Mouse (Mus musculus) ES-E14 (cell line): Measurements from ENCODE around the gene Cxcr2. TPM values are rescaled to one million over a fixed set of nuclear protein-coding genes. Genes with fewer than 3 reads are reported as not detected.

Experiments used
- DNase-seq: peaks from one replicate; pipeline ENCODE4 v3.0.0-alpha.2; 2013; ENCODE audit warnings: low read depth, low spot score
- H3K27ac ChIP-seq: 2 replicates; pipeline ENCODE4 v1.5.1; 2012; ENCODE audit warnings: low read depth, mild to moderate bottlenecking, low read length, moderate library complexity, mixed read lengths; ENCODE audit not compliant: poor library complexity, insufficient read depth, severe bottlenecking
- H3K36me3 ChIP-seq: 2 replicates; pipeline ENCODE4 v1.6.1; 2012; ENCODE audit warnings: mild to moderate bottlenecking, low read length, moderate library complexity, mixed read lengths; ENCODE audit not compliant: control insufficient read depth, poor library complexity, insufficient read depth, severe bottlenecking
- H3K4me1 ChIP-seq, 2 experiments: fragments of 150-350 bp in 1 of 2; sonication (generic) in 1 of 2; 2 replicates each; pipeline ENCODE4 v1.6.1; 2012; ENCODE audit warnings: low read length in 2 of 2, mild to moderate bottlenecking in 1 of 2, mixed read lengths in 1 of 2; ENCODE audit not compliant: control insufficient read depth in 2 of 2, insufficient read depth in 2 of 2, poor library complexity in 1 of 2
- H3K4me3 ChIP-seq, 2 experiments: fragments of 150-350 bp in 1 of 2; sonication (generic) in 1 of 2; 2 replicates each; pipeline ENCODE4 v1.5.1; 2012; ENCODE audit warnings: low read length in 2 of 2, low read depth in 1 of 2, mild to moderate bottlenecking in 1 of 2, mixed read lengths in 1 of 2; ENCODE audit not compliant: insufficient read depth in 1 of 2, poor library complexity in 1 of 2, severe bottlenecking in 1 of 2
- H3K9ac ChIP-seq: 2 replicates; pipeline ENCODE4 v1.6.1; 2012; ENCODE audit warnings: low read depth, mild to moderate bottlenecking, low read length, mixed read lengths; ENCODE audit not compliant: poor library complexity, insufficient read depth, severe bottlenecking
- H3K9me3 ChIP-seq: fragments of 150-350 bp; sonication (generic); 2 replicates; pipeline ENCODE4 v1.6.1; 2012; ENCODE audit warnings: low read depth, mild to moderate bottlenecking, low read length; ENCODE audit not compliant: control insufficient read depth, insufficient read depth
- CHD2 ChIP-seq: IDR thresholded peaks from 2 replicates; pipeline ENCODE4 v1.6.1; 2014; ENCODE audit warnings: mild to moderate bottlenecking, low read depth, low read length, inconsistent platforms
- HCFC1 ChIP-seq: IDR thresholded peaks from 2 replicates; pipeline ENCODE4 v1.6.1; 2012; ENCODE audit warnings: low read length, inconsistent platforms, borderline replicate concordance; ENCODE audit not compliant: insufficient read depth
- MAFK ChIP-seq: IDR thresholded peaks from 2 replicates; pipeline ENCODE4 v1.6.1; 2014; ENCODE audit warnings: mild to moderate bottlenecking, low read depth, low read length, inconsistent platforms; ENCODE audit not compliant: insufficient read depth
- ZC3H11A ChIP-seq: IDR thresholded peaks from 2 replicates; pipeline ENCODE4 v1.6.1; 2012; ENCODE audit warnings: low read depth, mild to moderate bottlenecking, inconsistent platforms, low read length, borderline replicate concordance
- ZNF384 ChIP-seq: IDR thresholded peaks from 2 replicates; pipeline ENCODE4 v1.6.1; 2012; ENCODE audit warnings: low read depth, low read length, inconsistent platforms
- in situ Hi-C, 2 experiments: fragments of 600-800 bp; cut with MboI; formaldehyde crosslinking; loops; one replicate each; pipeline ENCODE4 v1.15.1; 2025; ENCODE audit warnings: low sequenced_read_pairs in 2 of 2, inconsistent platforms in 1 of 2; ENCODE audit not compliant: unreplicated experiment in 2 of 2
- total RNA-seq: library from RNA; depleted of rRNA; stranded (reverse); fragments of 300-350 nt; gene quantifications from 2 replicates; pipeline ENCODE4 v1.2.3, GENCODE M21; 2012

Cxcr2 gene
- total RNA-seq, 1 experiment = 0.22 TPM

DNA sequence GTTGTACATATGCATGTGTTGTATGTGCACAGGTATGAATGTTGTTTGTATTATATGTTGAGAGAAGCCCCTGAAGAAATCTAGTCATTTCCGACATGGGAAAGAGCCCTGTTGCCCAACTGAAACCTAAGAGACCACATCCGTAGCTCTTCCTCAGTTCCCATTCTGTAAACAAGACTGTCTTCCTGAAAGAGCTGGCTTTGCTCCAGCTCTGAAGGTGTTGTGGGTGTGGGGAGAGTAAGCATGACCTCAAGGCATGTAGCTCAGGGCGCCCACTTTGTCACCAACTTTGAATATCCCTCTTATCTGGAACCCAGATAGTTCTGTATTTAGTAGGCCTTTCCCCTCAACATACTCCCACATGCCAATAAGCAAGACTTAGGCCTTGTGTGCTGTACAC, 24.8 kb downstream of the Cxcr2 start:
- H3K4me3 ChIP-seq = no peak overlapping the region
- no peak for DNase-seq
- H3K9me3 ChIP-seq = no peaks in the 10 kb centered on the region
- TF ChIP-seq CHD2 = no peak
- no peak for TF ChIP-seq ZC3H11A
- TF ChIP-seq HCFC1 = no peak
- TF ChIP-seq ZNF384 = no peak
- TF ChIP-seq MAFK = no peak
- H3K9ac ChIP-seq = no peak overlapping the region
- in situ Hi-C loops = no loop called here
- peaks cover 0 to 9% of the 10 kb centered on the region in 2 experiments; a peak in 2 of 4 replicates for H3K4me1 ChIP-seq
- no peak overlapping the region for H3K27ac ChIP-seq
- H3K36me3 ChIP-seq = no peaks in the 10 kb centered on the region

- H3K4me3 ChIP-seq = no peak overlapping the region
- TF ChIP-seq CHD2 = no peak
- TF ChIP-seq HCFC1 = no peak
- no peak for TF ChIP-seq MAFK
- no peak for TF ChIP-seq ZC3H11A
- no peak for TF ChIP-seq ZNF384
- peaks cover 0 to 9% of the 10 kb centered on the region in 2 experiments; a peak in 2 of 4 replicates for H3K4me1 ChIP-seq
- DNase-seq = peak; percentile 19
- no peaks in the 10 kb centered on the region for H3K9me3 ChIP-seq
- in situ Hi-C loops = no loop called here
- H3K27ac ChIP-seq = no peak overlapping the region
- no peak overlapping the region for H3K9ac ChIP-seq
- H3K36me3 ChIP-seq = no peaks in the 10 kb centered on the region
These were observed 26.0 kb downstream of the Cxcr2 start for GRCm38 (mm10) chr1:74179624-74180408.

GRCm38 (mm10) chr1:74181462-74181861, 27.7 kb downstream of the Cxcr2 start:
- Histone ChIP-seq H3K4me1 (peaks cover 0 to 9% of the 10 kb centered on the region in 2 experiments; a peak in 2 of 4 replicates), H3K36me3 (no peaks in the 10 kb centered on the region), H3K9ac (no peak overlapping the region), H3K27ac (no peak overlapping the region), H3K4me3 (no peak overlapping the region), H3K9me3 (no peaks in the 10 kb centered on the region)
- TF ChIP-seq ZC3H11A = no peak
- no peak for TF ChIP-seq ZNF384
- no peak for TF ChIP-seq MAFK
- no peak for TF ChIP-seq CHD2
- TF ChIP-seq HCFC1 = no peak
- DNase-seq = no peak
- in situ Hi-C loops = no loop called here

DNA sequence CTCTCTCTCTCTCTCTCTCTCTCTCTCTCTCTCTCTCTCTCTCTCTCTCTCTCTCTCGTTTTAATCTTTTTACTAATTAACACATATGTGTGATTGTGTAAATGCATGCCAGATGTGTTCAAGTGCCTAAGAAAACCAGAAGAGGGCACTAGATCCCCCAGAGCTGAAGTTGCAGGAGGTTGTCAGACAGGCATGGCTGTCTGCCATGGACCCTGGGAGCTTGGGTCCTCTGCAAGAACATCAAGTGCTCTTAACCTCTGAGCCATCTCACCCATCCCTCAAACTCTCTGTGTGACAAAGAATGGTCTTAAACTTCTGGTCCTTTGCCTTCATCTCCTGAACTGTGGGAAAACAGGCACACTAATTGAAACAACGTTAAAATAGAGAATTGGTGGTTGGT, 29.2 kb downstream of the Cxcr2 start:
- H3K27ac ChIP-seq = no peak overlapping the region
- TF ChIP-seq HCFC1 (no peak), ZNF384 (no peak), MAFK (no peak)
- no peak overlapping the region for H3K4me3 ChIP-seq
- H3K9me3 ChIP-seq = no peaks in the 10 kb centered on the region
- in situ Hi-C loops = no loop called here
- no peaks in the 10 kb centered on the region for H3K36me3 ChIP-seq
- no peak for DNase-seq
- peaks cover 0 to 9% of the 10 kb centered on the region in 2 experiments; a peak in 2 of 4 replicates for H3K4me1 ChIP-seq
- H3K9ac ChIP-seq = no peak overlapping the region
